Mouse (Mus musculus): ENCODE data around the gene Mlf2.

DNA sequence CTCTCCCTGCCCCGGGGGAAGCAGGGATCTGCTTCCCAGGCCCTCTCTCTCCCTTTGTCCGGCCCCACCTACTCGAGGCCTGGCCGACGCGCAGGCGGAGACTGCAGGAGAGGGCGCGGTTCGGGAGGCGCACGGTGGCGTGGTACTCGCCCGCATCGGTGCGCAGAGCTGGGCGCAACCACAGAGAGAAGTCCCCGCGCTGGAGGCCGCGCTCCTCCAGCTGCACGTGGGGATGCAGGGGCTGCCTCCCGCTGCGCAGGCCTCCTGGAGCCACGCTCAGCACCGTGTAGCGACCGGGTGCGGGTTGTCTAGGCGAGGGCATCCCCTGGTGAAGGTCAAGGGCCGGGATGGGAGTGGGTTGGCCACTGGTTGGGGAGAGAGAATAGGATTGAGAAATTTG, 21.2 kb upstream of the Mlf2 start:
- TF ChIP-seq GATA1 (IDR thresholded peaks at IDR 0.05; ENCODE audit: low read length) (no peak), TAL1 (IDR thresholded peaks at IDR 0.05; ENCODE audit: low read length) (no peak)

Data from erythroblast, embryonic 14.5 days (primary cell).